Mouse (Mus musculus) lung, embryonic 16.5 days (tissue): ENCODE measurements around the gene Acan. TPM values are rescaled to one million over a fixed set of nuclear protein-coding genes. Genes with fewer than 3 reads are reported as not detected.
A peak's percentile ranks its signal among the peaks of the same experiment; 100 is the strongest.

Source experiments
- ATAC-seq: fragments of 200-750 bp; cut with Nextera tagmentation; 2 replicates; pipeline ENCODE4 v1.8.0; 2017; ENCODE audit warnings: low read depth, mild to moderate bottlenecking, moderate library complexity
- H3K27ac ChIP-seq: fragments of 300-500 bp; sonication (generic); 2 replicates; pipeline ENCODE4 v1.5.1; 2014; ENCODE audit warnings: mild to moderate bottlenecking, control low read depth, low read length
- H3K27me3 ChIP-seq: fragments of 300-500 bp; sonication (generic); 2 replicates; pipeline ENCODE4 v1.6.1; 2014; ENCODE audit warnings: low read depth, low read length, mixed read lengths; ENCODE audit not compliant: control insufficient read depth, insufficient read depth
- H3K36me3 ChIP-seq: fragments of 300-500 bp; sonication (generic); 2 replicates; pipeline ENCODE4 v1.6.1; 2014; ENCODE audit warnings: low read length; ENCODE audit not compliant: control insufficient read depth, insufficient read depth
- H3K4me1 ChIP-seq: fragments of 300-500 bp; sonication (generic); replicated peaks from 2 replicates; pipeline ENCODE4 v1.6.1; 2014; ENCODE audit warnings: low read length, mixed read lengths; ENCODE audit not compliant: control insufficient read depth, insufficient read depth
- H3K4me2 ChIP-seq: fragments of 300-500 bp; sonication (generic); 2 replicates; pipeline ENCODE4 v1.6.1; 2014; ENCODE audit warnings: low read depth, low read length, control low read depth
- H3K4me3 ChIP-seq: fragments of 300-500 bp; sonication (generic); 2 replicates; pipeline ENCODE4 v1.5.1; 2014; ENCODE audit warnings: mild to moderate bottlenecking, low read length, control low read depth
- H3K9ac ChIP-seq: fragments of 300-500 bp; sonication (generic); 2 replicates; pipeline ENCODE4 v1.6.1; 2014; ENCODE audit warnings: low read length, control low read depth
- H3K9me3 ChIP-seq: fragments of 300-500 bp; sonication (generic); 2 replicates; pipeline ENCODE4 v1.6.1; 2016; ENCODE audit warnings: low read length; ENCODE audit not compliant: control insufficient read depth
- WGBS: fragments of 180-500 bp; shearing (Covaris S2); extraction: QIAGEN DNeasy Blood & Tissue Kit; methylation state at CpG from one replicate; pipeline ENCODE4 v1.1.7; 2014; 5-methylcytosine and 5-hydroxymethylcytosine counted together
- polyA plus RNA-seq: library from polyadenylated mRNA; unstranded; fragments of >200 nt; fragmentation: Nextera tagmentation; extraction: Ambion mirVana; gene quantifications from 2 replicates; pipeline ENCODE4 v1.2.1, GENCODE M21; 2015

Acan gene
- polyA plus RNA-seq, 1 experiment from 2014 or later: 1.5 TPM

- whole genome bisulfite sequencing: under 1% methylated on average over 39 of the region's 39 CpGs
- Histone ChIP-seq H3K4me2 (peak within 1 kb of the TSS; percentile 78), H3K4me1 (peaks cover 17% of the 10 kb centered on the region), H3K36me3 (peaks cover 9% of the 10 kb centered on the region), H3K4me3 (peak within 1 kb of the TSS; percentile 73), H3K27me3 (no peaks in the 10 kb centered on the region), H3K9ac (peak within 1 kb of the TSS; percentile 82), H3K9me3 (no peaks in the 10 kb centered on the region), H3K27ac (peak within 1 kb of the TSS; percentile 80)
- peak; percentile 98 for ATAC-seq
Measured at GRCm38 (mm10) chr7:79148711-79149266, 95.5 kb downstream of the Acan start, which contains the start of gene Mfge8. TSS of gene Mfge8 (minus strand) at chr7:79149060.

GRCm38 (mm10) chr7:79149522-79149921 is 96.2 kb downstream of the Acan start:
- no peaks in the 10 kb centered on the region for H3K9me3 ChIP-seq
- WGBS: 53% methylated on average over 6 of the region's 6 CpGs
- H3K4me2 ChIP-seq: no peak overlapping the region; the same call in 1 of the 2 replicates
- no peak overlapping the region for H3K4me3 ChIP-seq
- H3K27me3 ChIP-seq: no peaks in the 10 kb centered on the region
- H3K27ac ChIP-seq: no peak overlapping the region
- H3K9ac ChIP-seq: no peak overlapping the region
- peaks cover 17% of the 10 kb centered on the region for H3K4me1 ChIP-seq
- no peak for ATAC-seq
- H3K36me3 ChIP-seq: peaks cover 5% of the 10 kb centered on the region

- H3K4me3 ChIP-seq: no peak overlapping the region
- WGBS: 41% methylated on average over 1 of the region's 1 CpGs
- ATAC-seq: no peak
- H3K9ac ChIP-seq: no peak overlapping the region
- H3K4me2 ChIP-seq: no peak overlapping the region
- H3K27ac ChIP-seq: no peak overlapping the region
- H3K36me3 ChIP-seq: no peaks in the 10 kb centered on the region
- H3K4me1 ChIP-seq: no peaks in the 10 kb centered on the region
- H3K9me3 ChIP-seq: peaks cover 3% of the 10 kb centered on the region
- H3K27me3 ChIP-seq: no peaks in the 10 kb centered on the region
Measured at GRCm38 (mm10) chr7:79159406-79159805, 106.1 kb downstream of the Acan start.

Other genes starting within 250 kb of the Acan start
- gene Det1, start 206.2 kb upstream of the Acan start, polyA plus RNA-seq: 16.9 and 17.7 TPM in 2 replicates
- gene Aen, start 157.6 kb upstream of the Acan start, polyA plus RNA-seq: 27.6 TPM in 2 replicates
- gene Isg20, start 140.1 kb upstream of the Acan start, polyA plus RNA-seq: 12.8 and 21.5 TPM in 2 replicates
- gene Hapln3, start 77.5 kb downstream of the Acan start, polyA plus RNA-seq: 1.2 and 1.4 TPM in 2 replicates
- gene Mfge8, start 95.6 kb downstream of the Acan start, polyA plus RNA-seq: 393 and 397 TPM in 2 replicates
- gene Abhd2, start 219.7 kb downstream of the Acan start, polyA plus RNA-seq: 22.8 and 24.9 TPM in 2 replicates